Mouse (Mus musculus): ENCODE measurements around the gene Rabl6. TPM values are rescaled to one million over a fixed set of nuclear protein-coding genes. Genes with fewer than 3 reads are reported as not detected.

Gene Rabl6
- 58.5 and 65.8 TPM in 2 replicates for polyA plus RNA-seq (2012; rRNA removed)

- no peak for DNase-seq (ENCODE audit: low read depth)
Measured at GRCm38 (mm10) chr2:25607761-25608622, at the start of gene Rabl6. Gene Rabl6, minus strand, starts transcription at chr2:25608521.

- no peak for DNase-seq (ENCODE audit: low read depth)
Measured at GRCm38 (mm10) chr2:25657652-25658051, 49.3 kb upstream of the Rabl6 start, which contains the start of gene Lcn5. Gene Lcn5, plus strand, starts transcription at chr2:25657952.

- no peak for DNase-seq (ENCODE audit: low read depth)
Measured at GRCm38 (mm10) chr2:25657246-25657645, 48.9 kb upstream of the Rabl6 start.

GRCm38 (mm10) chr2:25656691-25657090 lies 48.4 kb upstream of the Rabl6 start:
- no peak for DNase-seq (ENCODE audit: low read depth)

GRCm38 (mm10) chr2:25654502-25654901 lies 46.2 kb upstream of the Rabl6 start:
- no peak for DNase-seq (ENCODE audit: low read depth)

GRCm38 (mm10) chr2:25652902-25653301 lies 44.6 kb upstream of the Rabl6 start, which contains the start of gene Lcn8:
Gene Lcn8, plus strand, starts transcription at chr2:25653120.
- no peak for DNase-seq (ENCODE audit: low read depth)

GRCm38 (mm10) chr2:25639890-25640289 lies 31.6 kb upstream of the Rabl6 start:
- DNase-seq (ENCODE audit: low read depth): no peak

GRCm38 (mm10) chr2:25634046-25634445 lies 25.7 kb upstream of the Rabl6 start:
- no peak for DNase-seq (ENCODE audit: low read depth)

GRCm38 (mm10) chr2:25633616-25634015 lies 25.3 kb upstream of the Rabl6 start:
- DNase-seq (ENCODE audit: low read depth): no peak

- no peak for DNase-seq (ENCODE audit: low read depth)
Measured at GRCm38 (mm10) chr2:25628738-25629137, 20.4 kb upstream of the Rabl6 start.

GRCm38 (mm10) chr2:25627811-25628210 lies 19.5 kb upstream of the Rabl6 start, which contains the start of gene Fcna:
Gene Fcna, minus strand, starts transcription at chr2:25628030.
- no peak for DNase-seq (ENCODE audit: low read depth)

GRCm38 (mm10) chr2:25625986-25626385 lies 17.7 kb upstream of the Rabl6 start:
- no peak for DNase-seq (ENCODE audit: low read depth)

GRCm38 (mm10) chr2:25621229-25622200 lies 13.2 kb upstream of the Rabl6 start, which contains the start of gene Tmem141:
Gene Tmem141, minus strand, starts transcription at chr2:25622005.
- DNase-seq (ENCODE audit: low read depth): no peak

GRCm38 (mm10) chr2:25620852-25621228 lies 12.5 kb upstream of the Rabl6 start:
- no peak for DNase-seq (ENCODE audit: low read depth)

- DNase-seq (ENCODE audit: low read depth): no peak
Measured at GRCm38 (mm10) chr2:25620386-25620785, 12.1 kb upstream of the Rabl6 start.

- no peak for DNase-seq (ENCODE audit: low read depth)
Measured at GRCm38 (mm10) chr2:25617578-25617977, 9.3 kb upstream of the Rabl6 start, which contains the start of gene Ccdc183. Gene Ccdc183, minus strand, starts transcription at chr2:25617678.

GRCm38 (mm10) chr2:25616398-25616797 lies 8.1 kb upstream of the Rabl6 start:
- DNase-seq (ENCODE audit: low read depth): no peak

GRCm38 (mm10) chr2:25608671-25609070 lies 350 bp upstream of the Rabl6 start:
- DNase-seq (ENCODE audit: low read depth): no peak

- DNase-seq (ENCODE audit: low read depth): no peak
Measured at GRCm38 (mm10) chr2:25602526-25602925, 5.8 kb downstream of the Rabl6 start.

- no peak for DNase-seq (ENCODE audit: low read depth)
Measured at GRCm38 (mm10) chr2:25600037-25600436, 8.3 kb downstream of the Rabl6 start.

- DNase-seq (ENCODE audit: low read depth): no peak
Measured at GRCm38 (mm10) chr2:25598749-25599148, 9.6 kb downstream of the Rabl6 start.

Measured in gonadal fat pad, adult 2 months (tissue).